Mouse (Mus musculus): Measurements from ENCODE around the gene Gprc5c. TPM values are rescaled to one million over a fixed set of nuclear protein-coding genes. Genes with fewer than 3 reads are reported as not detected.

Gene Gprc5c
- polyA plus RNA-seq, 1 experiment: 38.0 TPM

- TF ChIP-seq CTCF (IDR thresholded peaks at IDR 0.05; ENCODE audit: low read depth, low read length): no peak
- TF ChIP-seq POLR2A (IDR thresholded peaks at IDR 0.05; ENCODE audit: borderline replicate concordance, low read depth, low read length): no peak
- H3K4me1 ChIP-seq (ENCODE audit: control insufficient read depth, insufficient read depth, low read length): peaks cover 32% of the 10 kb centered on the region
- H3K27ac ChIP-seq (ENCODE audit: insufficient read depth, low read depth, low read length): no peak overlapping the region
Measured at GRCm38 (mm10) chr11:114874226-114875145, 23.5 kb downstream of the Gprc5c start.

GRCm38 (mm10) chr11:114875301-114875801 is 24.4 kb downstream of the Gprc5c start:
- H3K27ac ChIP-seq (ENCODE audit: insufficient read depth, low read depth, low read length): no peak overlapping the region

More at GRCm38 (mm10) chr11:114874226-114875145, 23.5 kb downstream of the Gprc5c start:
- no peak overlapping the region for H3K4me3 ChIP-seq (ENCODE audit: insufficient read depth, low read length)

GRCm38 (mm10) chr11:114876176-114876575 is 25.2 kb downstream of the Gprc5c start:
- H3K27ac ChIP-seq (ENCODE audit: insufficient read depth, low read depth, low read length): no peak overlapping the region
- TF ChIP-seq CTCF (IDR thresholded peaks at IDR 0.05; ENCODE audit: low read depth, low read length) (no peak), POLR2A (IDR thresholded peaks at IDR 0.05; ENCODE audit: borderline replicate concordance, low read depth, low read length) (no peak)
- peaks cover 43% of the 10 kb centered on the region for H3K4me1 ChIP-seq (ENCODE audit: control insufficient read depth, insufficient read depth, low read length)

More at GRCm38 (mm10) chr11:114875301-114875801, 24.4 kb downstream of the Gprc5c start:
- H3K4me1 ChIP-seq (ENCODE audit: control insufficient read depth, insufficient read depth, low read length): peaks cover 37% of the 10 kb centered on the region
- no peak overlapping the region for H3K4me3 ChIP-seq (ENCODE audit: insufficient read depth, low read length)
- TF ChIP-seq POLR2A (IDR thresholded peaks at IDR 0.05; ENCODE audit: borderline replicate concordance, low read depth, low read length) (no peak), CTCF (IDR thresholded peaks at IDR 0.05; ENCODE audit: low read depth, low read length) (no peak)

GRCm38 (mm10) chr11:114876621-114877020 is 25.7 kb downstream of the Gprc5c start:
- no peak overlapping the region for H3K4me3 ChIP-seq (ENCODE audit: insufficient read depth, low read length)
- peak overlapping the region; percentile 12; the same call in 1 of the 2 replicates for H3K27ac ChIP-seq (ENCODE audit: insufficient read depth, low read depth, low read length)
- TF ChIP-seq CTCF (IDR thresholded peaks at IDR 0.05; ENCODE audit: low read depth, low read length) (no peak), POLR2A (IDR thresholded peaks at IDR 0.05; ENCODE audit: borderline replicate concordance, low read depth, low read length) (no peak)
- H3K4me1 ChIP-seq (ENCODE audit: control insufficient read depth, insufficient read depth, low read length): peaks cover 47% of the 10 kb centered on the region

More at GRCm38 (mm10) chr11:114876176-114876575, 25.2 kb downstream of the Gprc5c start:
- H3K4me3 ChIP-seq (ENCODE audit: insufficient read depth, low read length): no peak overlapping the region

GRCm38 (mm10) chr11:114877145-114877544 is 26.2 kb downstream of the Gprc5c start:
- Histone ChIP-seq H3K27ac (ENCODE audit: insufficient read depth, low read depth, low read length) (peak overlapping the region; percentile 12; the same call in 1 of the 2 replicates), H3K4me3 (ENCODE audit: insufficient read depth, low read length) (no peak overlapping the region), H3K4me1 (ENCODE audit: control insufficient read depth, insufficient read depth, low read length) (peaks cover 52% of the 10 kb centered on the region)
- no peak for TF ChIP-seq POLR2A (IDR thresholded peaks at IDR 0.05; ENCODE audit: borderline replicate concordance, low read depth, low read length)
- no peak for TF ChIP-seq CTCF (IDR thresholded peaks at IDR 0.05; ENCODE audit: low read depth, low read length)

GRCm38 (mm10) chr11:114879666-114880065 is 28.7 kb downstream of the Gprc5c start:
- peaks cover 71% of the 10 kb centered on the region for H3K4me1 ChIP-seq (ENCODE audit: control insufficient read depth, insufficient read depth, low read length)
- no peak overlapping the region for H3K4me3 ChIP-seq (ENCODE audit: insufficient read depth, low read length)
- H3K27ac ChIP-seq (ENCODE audit: insufficient read depth, low read depth, low read length): peak overlapping the region; percentile 94
- TF ChIP-seq POLR2A (IDR thresholded peaks at IDR 0.05; ENCODE audit: borderline replicate concordance, low read depth, low read length): no peak
- no peak for TF ChIP-seq CTCF (IDR thresholded peaks at IDR 0.05; ENCODE audit: low read depth, low read length)

- Histone ChIP-seq H3K4me3 (ENCODE audit: insufficient read depth, low read length) (no peak overlapping the region), H3K27ac (ENCODE audit: insufficient read depth, low read depth, low read length) (peak overlapping the region; percentile 82), H3K4me1 (ENCODE audit: control insufficient read depth, insufficient read depth, low read length) (peaks cover 75% of the 10 kb centered on the region)
- TF ChIP-seq CTCF (IDR thresholded peaks at IDR 0.05; ENCODE audit: low read depth, low read length) (no peak), POLR2A (IDR thresholded peaks at IDR 0.05; ENCODE audit: borderline replicate concordance, low read depth, low read length) (no peak)
Measured at GRCm38 (mm10) chr11:114880185-114880584, 29.2 kb downstream of the Gprc5c start.

- Histone ChIP-seq H3K4me1 (ENCODE audit: control insufficient read depth, insufficient read depth, low read length) (peaks cover 79% of the 10 kb centered on the region), H3K4me3 (ENCODE audit: insufficient read depth, low read length) (no peak overlapping the region), H3K27ac (ENCODE audit: insufficient read depth, low read depth, low read length) (peak overlapping the region; percentile 82)
- TF ChIP-seq CTCF (IDR thresholded peaks at IDR 0.05; ENCODE audit: low read depth, low read length): peak; percentile 94
- TF ChIP-seq POLR2A (IDR thresholded peaks at IDR 0.05; ENCODE audit: borderline replicate concordance, low read depth, low read length): no peak
Measured at GRCm38 (mm10) chr11:114880589-114880988, 29.6 kb downstream of the Gprc5c start.

- Histone ChIP-seq H3K27ac (ENCODE audit: insufficient read depth, low read depth, low read length) (peak overlapping the region; percentile 96), H3K4me1 (ENCODE audit: control insufficient read depth, insufficient read depth, low read length) (peaks cover 77% of the 10 kb centered on the region), H3K4me3 (ENCODE audit: insufficient read depth, low read length) (no peak overlapping the region)
- no peak for TF ChIP-seq POLR2A (IDR thresholded peaks at IDR 0.05; ENCODE audit: borderline replicate concordance, low read depth, low read length)
Measured at GRCm38 (mm10) chr11:114883251-114883789, 32.4 kb downstream of the Gprc5c start.
